Mouse (Mus musculus): ENCODE measurements around the gene Filip1. TPM values are rescaled to one million over a fixed set of nuclear protein-coding genes. Genes with fewer than 3 reads are reported as not detected.

Gene Filip1
- polyA plus RNA-seq, 1 experiment, result 9.4 TPM

- DNase-seq, result no peak
- Histone ChIP-seq H3K4me3 (replicated peaks; ENCODE audit: extremely low read depth, low read depth, low read length) (peak overlapping the region; percentile 27), H3K4me1 (ENCODE audit: control insufficient read depth, insufficient read depth, low read length) (peaks cover 10% of the 10 kb centered on the region)
- TF ChIP-seq CTCF (IDR thresholded peaks at IDR 0.05; ENCODE audit: insufficient read depth, low read length) (no peak), POLR2A (IDR thresholded peaks at IDR 0.05; ENCODE audit: borderline replicate concordance, extremely low read depth, low read depth, low read length) (no peak)
- WGBS, result 17% methylated on average over 8 of the region's 8 CpGs
These were observed 42.0 kb downstream of the Filip1 start for GRCm38 (mm10) chr9:79970659-79971118.

- Histone ChIP-seq H3K4me1 (ENCODE audit: control insufficient read depth, insufficient read depth, low read length) (peaks cover 8% of the 10 kb centered on the region), H3K4me3 (replicated peaks; ENCODE audit: extremely low read depth, low read depth, low read length) (no peak overlapping the region)
- no peak for DNase-seq
- no peak for TF ChIP-seq POLR2A (IDR thresholded peaks at IDR 0.05; ENCODE audit: borderline replicate concordance, extremely low read depth, low read depth, low read length)
- TF ChIP-seq CTCF (IDR thresholded peaks at IDR 0.05; ENCODE audit: insufficient read depth, low read length), result no peak
- WGBS, result 78% methylated on average over 4 of the region's 4 CpGs
These were observed 43.1 kb downstream of the Filip1 start for GRCm38 (mm10) chr9:79969544-79969943.

GRCm38 (mm10) chr9:79966711-79967487, 45.8 kb downstream of the Filip1 start:
- H3K4me3 ChIP-seq (replicated peaks; ENCODE audit: extremely low read depth, low read depth, low read length), result no peak overlapping the region
- DNase-seq, result no peak
- TF ChIP-seq POLR2A (IDR thresholded peaks at IDR 0.05; ENCODE audit: borderline replicate concordance, extremely low read depth, low read depth, low read length) (no peak), CTCF (IDR thresholded peaks at IDR 0.05; ENCODE audit: insufficient read depth, low read length) (no peak)
- 68% methylated on average over 12 of the region's 12 CpGs for WGBS
- peaks cover 8% of the 10 kb centered on the region for H3K4me1 ChIP-seq (ENCODE audit: control insufficient read depth, insufficient read depth, low read length)

- Histone ChIP-seq H3K4me3 (replicated peaks; ENCODE audit: extremely low read depth, low read depth, low read length) (no peak overlapping the region), H3K4me1 (ENCODE audit: control insufficient read depth, insufficient read depth, low read length) (peaks cover 5% of the 10 kb centered on the region)
- 60% methylated on average over 14 of the region's 14 CpGs for WGBS
- DNase-seq, result no peak
- TF ChIP-seq CTCF (IDR thresholded peaks at IDR 0.05; ENCODE audit: insufficient read depth, low read length) (no peak), POLR2A (IDR thresholded peaks at IDR 0.05; ENCODE audit: borderline replicate concordance, extremely low read depth, low read depth, low read length) (no peak)
These were observed 46.9 kb downstream of the Filip1 start for GRCm38 (mm10) chr9:79965600-79966392.

GRCm38 (mm10) chr9:79965003-79965402, 47.6 kb downstream of the Filip1 start:
- TF ChIP-seq CTCF (IDR thresholded peaks at IDR 0.05; ENCODE audit: insufficient read depth, low read length) (no peak), POLR2A (IDR thresholded peaks at IDR 0.05; ENCODE audit: borderline replicate concordance, extremely low read depth, low read depth, low read length) (no peak)
- no peak for DNase-seq
- Histone ChIP-seq H3K4me3 (replicated peaks; ENCODE audit: extremely low read depth, low read depth, low read length) (no peak overlapping the region), H3K4me1 (ENCODE audit: control insufficient read depth, insufficient read depth, low read length) (no peaks in the 10 kb centered on the region; the same call in 1 of the 2 replicates)
- 70% methylated on average over 5 of the region's 5 CpGs for WGBS

- DNase-seq, result no peak
- Histone ChIP-seq H3K4me3 (replicated peaks; ENCODE audit: extremely low read depth, low read depth, low read length) (peak overlapping the region; percentile 68), H3K4me1 (ENCODE audit: control insufficient read depth, insufficient read depth, low read length) (no peaks in the 10 kb centered on the region; the same call in 1 of the 2 replicates)
- WGBS, result 38% methylated on average over 16 of the region's 16 CpGs
- TF ChIP-seq POLR2A (IDR thresholded peaks at IDR 0.05; ENCODE audit: borderline replicate concordance, extremely low read depth, low read depth, low read length) (peak; percentile 77; the same call in 1 of the 2 replicates), CTCF (IDR thresholded peaks at IDR 0.05; ENCODE audit: insufficient read depth, low read length) (no peak)
These were observed 50.9 kb downstream of the Filip1 start for GRCm38 (mm10) chr9:79961630-79962285.

- 64% methylated on average over 6 of the region's 6 CpGs for WGBS
- DNase-seq, result no peak
- no peak overlapping the region for H3K4me3 ChIP-seq (replicated peaks; ENCODE audit: extremely low read depth, low read depth, low read length)
- no peaks in the 10 kb centered on the region for H3K4me1 ChIP-seq (ENCODE audit: control insufficient read depth, insufficient read depth, low read length)
- TF ChIP-seq CTCF (IDR thresholded peaks at IDR 0.05; ENCODE audit: insufficient read depth, low read length) (no peak), POLR2A (IDR thresholded peaks at IDR 0.05; ENCODE audit: borderline replicate concordance, extremely low read depth, low read depth, low read length) (no peak)
These were observed 52.2 kb downstream of the Filip1 start for GRCm38 (mm10) chr9:79960453-79960852.

- DNase-seq, result no peak
- Histone ChIP-seq H3K4me1 (ENCODE audit: control insufficient read depth, insufficient read depth, low read length) (no peaks in the 10 kb centered on the region), H3K4me3 (replicated peaks; ENCODE audit: extremely low read depth, low read depth, low read length) (no peak overlapping the region)
- WGBS, result 69% methylated on average over 3 of the region's 3 CpGs
- TF ChIP-seq POLR2A (IDR thresholded peaks at IDR 0.05; ENCODE audit: borderline replicate concordance, extremely low read depth, low read depth, low read length) (no peak), CTCF (IDR thresholded peaks at IDR 0.05; ENCODE audit: insufficient read depth, low read length) (no peak)
These were observed 54.3 kb downstream of the Filip1 start for GRCm38 (mm10) chr9:79958395-79958794.

GRCm38 (mm10) chr9:79954944-79955343, 57.7 kb downstream of the Filip1 start:
- DNase-seq, result no peak
- WGBS, result 46% methylated on average over 5 of the region's 5 CpGs
- TF ChIP-seq CTCF (IDR thresholded peaks at IDR 0.05; ENCODE audit: insufficient read depth, low read length), result no peak
- TF ChIP-seq POLR2A (IDR thresholded peaks at IDR 0.05; ENCODE audit: borderline replicate concordance, extremely low read depth, low read depth, low read length), result no peak
- H3K4me3 ChIP-seq (replicated peaks; ENCODE audit: extremely low read depth, low read depth, low read length), result no peak overlapping the region
- H3K4me1 ChIP-seq (ENCODE audit: control insufficient read depth, insufficient read depth, low read length), result no peaks in the 10 kb centered on the region; the same call in 1 of the 2 replicates
